Comparison of ENCODE assay signal across 17 mouse cellular contexts in the genomic region with DNA sequence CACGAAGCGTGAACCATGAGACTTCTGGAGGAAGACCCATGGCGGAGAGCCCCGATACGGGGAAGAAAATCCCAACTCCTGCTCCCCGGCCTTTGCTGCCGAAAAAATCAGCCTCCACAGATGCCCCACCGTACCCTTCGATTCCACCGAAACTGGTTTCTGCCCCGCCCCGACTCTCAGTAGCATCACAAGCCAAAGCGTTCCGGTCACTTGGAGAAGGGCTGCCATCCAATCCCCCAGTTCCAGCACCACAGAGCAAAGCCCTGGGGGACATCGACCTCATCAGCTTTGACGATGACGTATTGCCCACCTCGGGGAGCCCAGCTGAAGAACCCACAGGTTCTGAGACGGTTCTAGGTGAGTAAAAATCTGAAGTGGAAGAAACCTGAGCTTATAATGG.
"Had no signal": no experiment of that assay in that cellular context is flagged by ENCODE, and none has a peak within 500 bp of the region (broad histone marks: within the 10 kb centered on the region; RNA-seq: fewer than 3 reads in every experiment).

No protein-coding gene starts in this region.

- ATAC-seq: liver, postnatal 0 days; lung, postnatal 0 days had no signal

- H3K27ac ChIP-seq: liver, embryonic 15.5 days; lung, embryonic 15.5 days; macrophage; midbrain, embryonic 12.5 days; neural tube, embryonic 12.5 days; stomach, embryonic 15.5 days; stomach, postnatal 0 days had no signal

- H3K36me3 ChIP-seq: liver, embryonic 15.5 days; midbrain, embryonic 12.5 days; neural tube, embryonic 12.5 days had no signal

- H3K4me3 ChIP-seq: liver, embryonic 15.5 days; lung, embryonic 15.5 days; megakaryocyte, embryonic 14.5 days; midbrain, embryonic 12.5 days; neural tube, embryonic 12.5 days; stomach, embryonic 15.5 days had no signal

- H3K4me1 ChIP-seq: lung, embryonic 15.5 days; midbrain, embryonic 12.5 days; neural tube, embryonic 12.5 days; stomach, embryonic 15.5 days had no signal

- DNase-seq: liver, postnatal 0 days; lung, adult 2 months; lung, postnatal 14 days; lung, postnatal 36 days; right cerebral cortex, postnatal 14 days; thymus, adult 2 months; thymus, postnatal 25 days; thymus, postnatal 4 days had no signal

- H3K27me3 ChIP-seq: liver, embryonic 15.5 days; lung, embryonic 15.5 days; megakaryocyte, embryonic 14.5 days; midbrain, embryonic 12.5 days; neural tube, embryonic 12.5 days; stomach, embryonic 15.5 days had no signal

- H3K4me2 ChIP-seq: liver, embryonic 15.5 days; lung, embryonic 15.5 days; midbrain, embryonic 12.5 days; neural tube, embryonic 12.5 days; stomach, embryonic 15.5 days had no signal

- H3K9me3 ChIP-seq: liver, embryonic 15.5 days; lung, embryonic 15.5 days; megakaryocyte, embryonic 14.5 days; midbrain, embryonic 12.5 days; neural tube, embryonic 12.5 days; stomach, embryonic 15.5 days had no signal

- H3K9ac ChIP-seq: liver, embryonic 15.5 days; liver, postnatal 0 days; lung, embryonic 15.5 days; midbrain, embryonic 12.5 days; neural tube, embryonic 12.5 days; stomach, embryonic 15.5 days had no signal
